Mouse (Mus musculus) gastrocnemius, adult 2 months (tissue): ENCODE measurements around the gene Gse1. TPM values are rescaled to one million over a fixed set of nuclear protein-coding genes. Genes with fewer than 3 reads are reported as not detected.
A peak's percentile ranks its signal among the peaks of the same experiment; 100 is the strongest.

Experiments
- DNase-seq: peaks from one replicate; pipeline ENCODE4 v3.0.0; 2022
- H3K27ac ChIP-seq: fragments of 200-600 bp; 2 replicates; pipeline ENCODE4 v1.8.1; 2022; ENCODE audit warnings: mild to moderate bottlenecking
- H3K4me3 ChIP-seq: fragments of 200-600 bp; 2 replicates; pipeline ENCODE4 v1.8.1; 2022; ENCODE audit warnings: mild to moderate bottlenecking, moderate library complexity
- CTCF ChIP-seq: fragments of 200-600 bp; IDR thresholded peaks from 2 replicates; pipeline ENCODE4 v1.8.1; 2022; ENCODE audit warnings: antibody characterized with exemption, mild to moderate bottlenecking, moderate library complexity
- intact Hi-C: fragments of 180-260 bp; cut with DNase I; formaldehyde crosslinking; loops from one replicate; pipeline ENCODE4 v1.15.1; 2025
- total RNA-seq, 2 experiments: library from RNA; stranded (reverse); gene quantifications; 2 replicates each; pipeline ENCODE4 v1.2.3; 2021

Gse1 gene
- total RNA-seq, 2 experiments from 2014 or later = 26.5 to 37.3 TPM

- DNase-seq = no peak
- intact Hi-C loops = no loop called here
- H3K4me3 ChIP-seq = no peak overlapping the region
- H3K27ac ChIP-seq = no peak overlapping the region
- no peak for TF ChIP-seq CTCF
Measured at GRCm38 (mm10) chr8:120513638-120514461, 285.6 kb downstream of the Gse1 start.

- Histone ChIP-seq H3K4me3 (no peak overlapping the region), H3K27ac (no peak overlapping the region)
- intact Hi-C loops = no loop called here
- TF ChIP-seq CTCF = no peak
- DNase-seq = no peak
Measured at GRCm38 (mm10) chr8:120515214-120515613, 287.0 kb downstream of the Gse1 start.

- DNase-seq = no peak
- no peak for TF ChIP-seq CTCF
- no peak overlapping the region; the same call in 1 of the 2 replicates for H3K27ac ChIP-seq
- no peak overlapping the region for H3K4me3 ChIP-seq
- intact Hi-C loops = no loop called here
Measured at GRCm38 (mm10) chr8:120515650-120516049, 287.4 kb downstream of the Gse1 start.

- no peak for TF ChIP-seq CTCF
- Histone ChIP-seq H3K27ac (peak overlapping the region; percentile 43), H3K4me3 (no peak overlapping the region)
- intact Hi-C loops = no loop called here
- peak; percentile 70 for DNase-seq
Measured at GRCm38 (mm10) chr8:120516182-120516755, 288.0 kb downstream of the Gse1 start.

GRCm38 (mm10) chr8:120517666-120518410 is 289.6 kb downstream of the Gse1 start:
- TF ChIP-seq CTCF = no peak
- peak; percentile 48 for DNase-seq
- Histone ChIP-seq H3K27ac (peak overlapping the region; percentile 56), H3K4me3 (no peak overlapping the region)
- intact Hi-C loops = no loop called here

- peak; percentile 73 for DNase-seq
- intact Hi-C loops = no loop called here
- H3K27ac ChIP-seq = no peak overlapping the region; the same call in 1 of the 2 replicates
- no peak for TF ChIP-seq CTCF
- no peak overlapping the region for H3K4me3 ChIP-seq
Measured at GRCm38 (mm10) chr8:120518736-120519534, 290.7 kb downstream of the Gse1 start.

- no peak for TF ChIP-seq CTCF
- H3K27ac ChIP-seq = 0 out of 2 replicates have a peak overlapping the region, but pooled peaks have one; percentile 1
- intact Hi-C loops = no loop called here
- H3K4me3 ChIP-seq = no peak overlapping the region
- DNase-seq = peak; percentile 17
Measured at GRCm38 (mm10) chr8:120520287-120520686, 292.0 kb downstream of the Gse1 start.

GRCm38 (mm10) chr8:120520707-120521590 is 292.7 kb downstream of the Gse1 start:
- peak; percentile 58 for DNase-seq
- no peak; the same call in 1 of the 2 replicates for TF ChIP-seq CTCF
- intact Hi-C loops = no loop called here
- no peak overlapping the region for H3K4me3 ChIP-seq
- H3K27ac ChIP-seq = 0 out of 2 replicates have a peak overlapping the region, but pooled peaks have one; percentile 1

- no peak overlapping the region for H3K27ac ChIP-seq
- no peak overlapping the region for H3K4me3 ChIP-seq
- TF ChIP-seq CTCF = no peak
- no peak for DNase-seq
- intact Hi-C loops = no loop called here
Measured at GRCm38 (mm10) chr8:120521591-120521965, 293.3 kb downstream of the Gse1 start.

- TF ChIP-seq CTCF = no peak
- DNase-seq = no peak
- no peak overlapping the region for H3K4me3 ChIP-seq
- intact Hi-C loops = no loop called here
- no peak overlapping the region for H3K27ac ChIP-seq
Measured at GRCm38 (mm10) chr8:120523641-120524040, 295.4 kb downstream of the Gse1 start.

GRCm38 (mm10) chr8:120525135-120525534 is 296.9 kb downstream of the Gse1 start:
- intact Hi-C loops = no loop called here
- Histone ChIP-seq H3K4me3 (no peak overlapping the region), H3K27ac (peak overlapping the region; percentile 73)
- no peak for DNase-seq
- TF ChIP-seq CTCF = no peak
